Mouse (Mus musculus): ENCODE measurements around the gene Cabin1. TPM values are rescaled to one million over a fixed set of nuclear protein-coding genes. Genes with fewer than 3 reads are reported as not detected.
A peak's percentile ranks its signal among the peaks of the same experiment; 100 is the strongest.

Cabin1 gene
- polyA plus RNA-seq, 1 experiment from 2014 or later, result 34.5 TPM

DNA sequence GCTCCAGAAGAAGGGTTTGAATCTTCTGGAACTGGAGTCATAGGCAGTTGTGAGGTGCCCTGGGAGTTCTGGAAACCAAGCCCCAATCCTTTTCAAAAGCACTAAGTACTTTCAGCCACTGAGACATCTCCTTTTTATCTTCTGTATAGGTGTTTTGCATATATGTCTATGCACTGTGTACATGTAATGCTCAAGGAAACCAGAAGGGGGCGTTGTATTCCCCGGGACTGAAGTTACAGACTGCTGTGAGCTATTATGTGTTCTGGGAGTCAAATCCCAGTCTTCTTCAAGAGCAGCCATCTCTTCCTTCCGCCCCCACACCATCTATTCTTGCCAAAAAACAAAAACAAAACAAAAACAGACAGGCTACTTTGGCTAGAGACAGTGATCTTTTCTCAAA, 143.3 kb downstream of the Cabin1 start:
- no peaks in the 10 kb centered on the region for H3K4me1 ChIP-seq (ENCODE audit: insufficient read depth, low read depth, low read length)
- no peak overlapping the region for H3K9ac ChIP-seq (replicated peaks; ENCODE audit: low read depth)
- no peaks in the 10 kb centered on the region for H3K9me3 ChIP-seq (ENCODE audit: low read length)
- no peaks in the 10 kb centered on the region for H3K27me3 ChIP-seq (replicated peaks; ENCODE audit: insufficient read depth, low read length)
- WGBS, result 49% methylated on average over 3 of the region's 3 CpGs
- H3K4me3 ChIP-seq (ENCODE audit: low read depth, low read length), result no peak overlapping the region
- H3K27ac ChIP-seq (ENCODE audit: low read length), result no peak overlapping the region
- DNase-seq (ENCODE audit: low spot score) (no peak), ATAC-seq (no peak)
- TF ChIP-seq EP300 (IDR thresholded peaks at IDR 0.05) (no peak), CTCF (IDR thresholded peaks at IDR 0.05) (peak; percentile 32; the same call in 1 of the 2 replicates)
- no peak overlapping the region for H3K4me2 ChIP-seq (replicated peaks; ENCODE audit: low read depth, low read length)
- H3K36me3 ChIP-seq (ENCODE audit: insufficient read depth, low read length), result no peaks in the 10 kb centered on the region

DNA sequence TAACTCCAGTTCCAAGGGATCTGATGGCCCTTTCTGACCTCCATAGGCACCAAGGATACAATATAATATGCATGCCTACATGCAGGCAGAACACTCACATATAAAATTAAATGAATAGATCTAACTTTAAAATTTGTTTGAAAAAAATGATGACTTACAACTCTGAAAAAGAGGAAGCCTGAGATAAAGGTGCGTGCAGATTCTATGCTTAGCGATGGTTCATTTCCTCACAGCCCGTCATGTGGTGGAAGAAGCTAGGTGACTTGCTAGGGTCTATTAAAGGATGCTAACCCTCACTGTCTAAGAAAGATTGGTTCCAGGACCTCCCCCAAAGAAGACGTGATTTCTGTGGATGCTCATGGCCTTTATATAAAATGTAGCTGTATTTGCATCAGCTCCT, 148.1 kb downstream of the Cabin1 start:
- no peak overlapping the region for H3K27ac ChIP-seq (ENCODE audit: low read length)
- no peaks in the 10 kb centered on the region for H3K36me3 ChIP-seq (ENCODE audit: insufficient read depth, low read length)
- H3K4me1 ChIP-seq (ENCODE audit: insufficient read depth, low read depth, low read length), result no peaks in the 10 kb centered on the region
- no peak for ATAC-seq
- WGBS, result 86% methylated on average over 4 of the region's 4 CpGs
- no peak overlapping the region for H3K9ac ChIP-seq (replicated peaks; ENCODE audit: low read depth)
- no peaks in the 10 kb centered on the region for H3K9me3 ChIP-seq (ENCODE audit: low read length)
- no peak overlapping the region for H3K4me2 ChIP-seq (replicated peaks; ENCODE audit: low read depth, low read length)
- no peak for DNase-seq (ENCODE audit: low spot score)
- H3K27me3 ChIP-seq (replicated peaks; ENCODE audit: insufficient read depth, low read length), result no peaks in the 10 kb centered on the region
- no peak for TF ChIP-seq EP300 (IDR thresholded peaks at IDR 0.05)
- TF ChIP-seq CTCF (IDR thresholded peaks at IDR 0.05), result no peak
- no peak overlapping the region for H3K4me3 ChIP-seq (ENCODE audit: low read depth, low read length)

DNA sequence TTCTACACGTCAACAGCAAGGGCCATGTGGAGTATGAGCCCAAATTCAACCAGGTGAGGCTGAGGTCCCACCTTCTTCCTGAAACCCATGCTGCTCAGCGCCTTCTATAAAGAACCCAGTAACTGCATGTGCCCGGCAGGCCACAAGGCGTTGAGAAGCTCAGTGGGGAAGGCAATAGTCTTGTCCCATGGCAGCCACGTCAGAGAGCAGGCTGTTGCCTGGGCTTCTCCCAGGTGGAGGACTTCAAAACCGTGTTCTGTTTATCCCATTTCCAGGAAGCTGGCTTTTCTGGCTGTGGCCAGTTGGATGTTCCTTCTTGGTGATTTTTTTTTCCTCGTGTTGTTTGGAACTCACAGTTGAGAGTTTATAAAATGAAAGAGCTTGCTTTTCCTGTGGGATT, 153.7 kb downstream of the Cabin1 start:
- Histone ChIP-seq H3K27ac (ENCODE audit: low read length) (no peak overlapping the region), H3K4me3 (ENCODE audit: low read depth, low read length) (no peak overlapping the region), H3K4me2 (replicated peaks; ENCODE audit: low read depth, low read length) (no peak overlapping the region), H3K36me3 (ENCODE audit: insufficient read depth, low read length) (no peaks in the 10 kb centered on the region), H3K9ac (replicated peaks; ENCODE audit: low read depth) (no peak overlapping the region), H3K27me3 (replicated peaks; ENCODE audit: insufficient read depth, low read length) (no peaks in the 10 kb centered on the region), H3K9me3 (ENCODE audit: low read length) (no peaks in the 10 kb centered on the region), H3K4me1 (ENCODE audit: insufficient read depth, low read depth, low read length) (no peaks in the 10 kb centered on the region)
- no peak for DNase-seq (ENCODE audit: low spot score)
- ATAC-seq, result no peak
- no peak for TF ChIP-seq CTCF (IDR thresholded peaks at IDR 0.05)
- no peak for TF ChIP-seq EP300 (IDR thresholded peaks at IDR 0.05)
- 52% methylated on average over 7 of the region's 7 CpGs for WGBS

DNA sequence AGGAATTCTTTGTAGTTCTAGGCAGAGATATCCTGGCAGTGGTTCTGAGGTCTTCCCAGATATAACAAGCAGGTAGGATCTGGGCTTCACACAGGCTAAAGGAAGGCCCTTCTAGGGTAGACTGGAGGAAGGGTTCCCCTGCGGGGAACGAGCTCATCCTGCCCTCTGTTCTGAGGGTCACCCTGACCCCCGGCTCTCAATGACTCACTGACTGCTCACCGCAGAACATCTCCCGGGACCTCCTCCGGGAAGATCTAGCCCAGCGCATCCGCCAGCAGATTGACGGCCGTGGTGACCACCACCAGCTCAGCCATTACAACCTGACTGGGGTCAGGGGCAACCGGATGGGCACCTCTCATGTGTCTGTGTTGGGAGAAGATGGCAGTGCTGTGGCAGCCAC, 155.2 kb downstream of the Cabin1 start:
- no peaks in the 10 kb centered on the region for H3K9me3 ChIP-seq (ENCODE audit: low read length)
- WGBS, result 89% methylated on average over 11 of the region's 11 CpGs

DNA sequence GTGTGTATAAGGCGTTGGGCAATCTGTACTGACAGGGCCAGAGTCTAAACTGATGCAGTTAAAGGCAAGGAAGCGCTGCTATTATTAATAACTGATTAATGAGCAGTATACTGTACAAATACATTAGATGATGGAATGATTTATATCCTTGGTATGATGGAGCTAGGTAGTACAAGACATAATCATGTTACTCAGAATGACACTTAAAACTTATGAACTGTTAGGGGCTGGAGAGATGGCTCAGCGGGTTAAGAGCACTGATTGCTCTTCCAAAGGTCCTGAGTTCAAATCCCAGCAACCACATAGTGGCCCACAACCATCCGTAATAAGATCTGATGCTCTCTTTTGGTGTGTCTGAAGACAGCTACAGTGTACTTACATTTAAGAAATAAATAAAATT, 156.9 kb downstream of the Cabin1 start:
- Histone ChIP-seq H3K9me3 (ENCODE audit: low read length) (no peaks in the 10 kb centered on the region), H3K9ac (replicated peaks; ENCODE audit: low read depth) (no peak overlapping the region), H3K27ac (ENCODE audit: low read length) (no peak overlapping the region), H3K27me3 (replicated peaks; ENCODE audit: insufficient read depth, low read length) (no peaks in the 10 kb centered on the region), H3K4me1 (ENCODE audit: insufficient read depth, low read depth, low read length) (no peaks in the 10 kb centered on the region), H3K36me3 (ENCODE audit: insufficient read depth, low read length) (no peaks in the 10 kb centered on the region), H3K4me3 (ENCODE audit: low read depth, low read length) (no peak overlapping the region), H3K4me2 (replicated peaks; ENCODE audit: low read depth, low read length) (no peak overlapping the region)
- ATAC-seq, result no peak
- DNase-seq (ENCODE audit: low spot score), result no peak
- 82% methylated on average over 4 of the region's 4 CpGs for WGBS
- TF ChIP-seq EP300 (IDR thresholded peaks at IDR 0.05) (no peak), CTCF (IDR thresholded peaks at IDR 0.05) (no peak)

More for the DNA sequence above, 155.2 kb downstream of the Cabin1 start:
- no peaks in the 10 kb centered on the region for H3K4me1 ChIP-seq (ENCODE audit: insufficient read depth, low read depth, low read length)
- no peak overlapping the region for H3K27ac ChIP-seq (ENCODE audit: low read length)
- DNase-seq (ENCODE audit: low spot score), result no peak
- no peaks in the 10 kb centered on the region for H3K36me3 ChIP-seq (ENCODE audit: insufficient read depth, low read length)
- H3K4me3 ChIP-seq (ENCODE audit: low read depth, low read length), result no peak overlapping the region
- TF ChIP-seq EP300 (IDR thresholded peaks at IDR 0.05) (no peak), CTCF (IDR thresholded peaks at IDR 0.05) (no peak)
- no peak overlapping the region for H3K4me2 ChIP-seq (replicated peaks; ENCODE audit: low read depth, low read length)
- no peak for ATAC-seq
- no peak overlapping the region for H3K9ac ChIP-seq (replicated peaks; ENCODE audit: low read depth)
- no peaks in the 10 kb centered on the region for H3K27me3 ChIP-seq (replicated peaks; ENCODE audit: insufficient read depth, low read length)

DNA sequence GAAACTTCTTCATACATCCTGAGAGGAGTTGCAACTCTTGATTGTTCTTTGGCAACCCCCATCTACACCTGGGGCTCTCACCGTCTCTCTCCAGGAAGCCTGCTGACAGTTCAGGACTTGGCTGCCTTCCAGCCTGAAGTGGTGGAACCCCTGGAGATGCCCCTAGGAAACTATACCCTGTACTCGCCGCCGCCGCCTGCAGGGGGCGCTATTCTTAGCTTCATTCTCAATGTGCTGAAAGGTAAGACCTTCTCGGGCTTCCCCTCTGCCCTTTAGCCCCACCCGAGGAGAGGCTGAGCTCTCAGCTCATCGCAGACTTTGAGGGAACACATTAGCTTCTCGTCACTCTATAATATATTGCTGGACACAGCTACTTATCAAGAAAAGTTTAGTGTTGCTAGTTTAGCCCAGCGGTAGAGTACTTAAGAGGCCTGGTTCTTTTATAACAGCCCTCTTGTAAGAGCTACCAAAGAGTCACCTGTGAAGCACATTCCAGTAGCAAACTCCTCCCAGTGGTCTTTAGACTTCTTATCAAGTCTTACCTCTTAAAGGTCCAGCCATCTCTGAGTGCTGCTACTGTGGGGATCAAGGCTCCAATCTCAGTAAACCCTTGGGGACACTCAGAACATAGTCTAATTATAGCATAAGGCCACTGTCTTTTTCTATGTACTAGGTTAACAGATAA, 158.8 kb downstream of the Cabin1 start:
- no peak overlapping the region for H3K27ac ChIP-seq (ENCODE audit: low read length)
- WGBS, result 28% methylated on average over 11 of the region's 11 CpGs
- H3K27me3 ChIP-seq (replicated peaks; ENCODE audit: insufficient read depth, low read length), result no peaks in the 10 kb centered on the region
- no peak overlapping the region for H3K4me2 ChIP-seq (replicated peaks; ENCODE audit: low read depth, low read length)
- no peaks in the 10 kb centered on the region for H3K36me3 ChIP-seq (ENCODE audit: insufficient read depth, low read length)
- H3K9me3 ChIP-seq (ENCODE audit: low read length), result no peaks in the 10 kb centered on the region
- DNase-seq (ENCODE audit: low spot score) (peak; percentile 52), ATAC-seq (peak; percentile 78)
- no peak overlapping the region for H3K9ac ChIP-seq (replicated peaks; ENCODE audit: low read depth)
- peak; percentile 50 for TF ChIP-seq CTCF (IDR thresholded peaks at IDR 0.05)
- TF ChIP-seq EP300 (IDR thresholded peaks at IDR 0.05), result no peak
- no peaks in the 10 kb centered on the region for H3K4me1 ChIP-seq (ENCODE audit: insufficient read depth, low read depth, low read length)
- H3K4me3 ChIP-seq (ENCODE audit: low read depth, low read length), result no peak overlapping the region
